Mouse (Mus musculus) adrenal gland, postnatal 14 days (tissue): ENCODE data around the gene Psip1. TPM values are rescaled to one million over a fixed set of nuclear protein-coding genes. Genes with fewer than 3 reads are reported as not detected.
"Not testable (repeated sequence)": the region's sequence is repeated elsewhere in the genome, so short reads cannot be mapped to it uniquely, and the experiment has no call there.

ENCODE experiments used
- DNase-seq: peaks from one replicate; pipeline ENCODE4 v3.0.0; 2021; ENCODE audit warnings: mixed read lengths
- total RNA-seq: library from RNA; stranded (reverse); gene quantifications from 2 replicates; pipeline ENCODE4 v1.2.3, GENCODE M21; 2021

Psip1 gene
- total RNA-seq, 1 experiment from 2014 or later = 61.0 TPM

DNA sequence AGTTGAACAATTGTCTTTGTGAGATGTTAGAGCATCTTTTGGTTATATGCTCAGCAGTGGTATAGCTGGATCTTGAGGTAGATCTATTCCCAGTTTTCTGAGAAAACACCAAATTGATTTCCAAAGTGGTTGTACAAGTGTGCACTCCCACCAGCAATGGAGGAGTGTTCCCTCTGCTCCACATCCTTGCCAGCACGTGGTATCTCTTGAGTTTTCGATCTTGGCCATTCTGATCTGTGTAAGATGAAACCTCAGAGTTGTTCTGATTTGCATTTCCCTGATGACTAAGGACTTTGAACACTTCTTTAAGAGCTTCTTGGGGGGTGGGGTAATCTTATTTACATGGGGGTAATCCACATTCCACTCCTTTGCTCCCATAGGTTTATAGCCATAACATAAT, 23.3 kb upstream of the Psip1 start:
- DNase-seq = no peak

GRCm38 (mm10) chr4:83501037-83501430, 14.8 kb upstream of the Psip1 start:
- DNase-seq = no peak

DNA sequence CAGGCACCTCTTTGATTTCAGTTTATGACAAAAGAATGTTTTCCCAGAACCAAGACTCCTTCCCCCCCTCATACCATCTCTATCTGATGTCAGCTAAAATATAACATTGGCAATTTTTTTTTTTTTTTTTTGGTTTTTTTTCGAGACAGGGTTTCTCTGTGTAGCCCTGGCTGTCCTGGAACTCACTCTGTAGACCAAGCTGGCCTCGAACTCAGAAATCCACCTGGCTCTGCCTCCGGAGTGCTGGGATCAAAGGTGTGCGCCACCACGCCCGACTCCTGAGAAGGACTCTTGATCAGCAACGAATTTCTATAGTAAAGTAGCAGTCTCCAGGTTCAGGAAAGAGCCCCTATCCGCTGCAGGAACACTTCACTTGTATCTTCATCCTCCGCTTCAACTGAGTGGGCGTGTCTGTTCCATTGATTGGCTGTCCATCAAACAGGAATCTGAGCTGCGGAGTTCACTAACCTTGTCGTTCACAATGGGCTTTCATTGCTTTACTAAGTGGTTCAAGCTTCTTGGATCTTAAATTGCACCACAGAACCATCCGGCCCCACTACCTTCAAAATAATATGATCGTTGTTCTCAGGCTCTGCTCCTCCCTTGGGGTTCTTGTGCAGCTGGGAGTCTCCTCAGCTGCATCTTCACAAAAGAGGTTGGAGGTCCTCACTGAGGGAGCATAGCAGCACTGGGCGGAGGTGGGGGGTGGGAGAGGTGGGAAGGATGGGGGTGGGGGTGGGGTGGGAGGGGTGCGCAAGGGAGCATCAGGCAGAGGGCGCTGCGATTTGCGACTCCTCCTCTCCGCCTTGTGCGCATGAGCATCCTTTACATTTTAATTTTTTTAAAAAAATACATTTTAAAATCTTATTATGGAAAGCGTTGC, 14.1 kb upstream of the Psip1 start:
- DNase-seq = no peak

- not testable (repeated sequence) for DNase-seq
These were observed 10.8 kb upstream of the Psip1 start for GRCm38 (mm10) chr4:83497013-83497412.

DNA sequence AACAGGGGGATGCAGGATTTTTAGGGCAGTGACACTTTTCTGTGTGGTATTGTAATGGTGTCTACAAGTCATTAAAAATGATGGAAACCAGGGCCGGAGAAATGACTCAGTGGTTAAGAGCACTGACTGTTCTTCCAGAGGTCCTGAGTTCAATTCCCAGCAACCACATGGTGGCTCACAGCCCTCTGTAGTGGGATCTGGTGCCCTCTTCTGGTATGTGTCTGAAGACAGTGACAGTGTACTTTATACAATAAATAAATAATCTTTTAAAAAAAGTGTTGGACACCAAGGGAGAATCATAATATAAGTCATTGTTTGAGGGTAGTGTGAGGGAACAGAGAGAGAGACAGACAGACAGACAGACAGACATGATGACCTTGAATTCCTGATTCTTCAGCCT, 6.9 kb upstream of the Psip1 start:
- no peak for DNase-seq

DNA sequence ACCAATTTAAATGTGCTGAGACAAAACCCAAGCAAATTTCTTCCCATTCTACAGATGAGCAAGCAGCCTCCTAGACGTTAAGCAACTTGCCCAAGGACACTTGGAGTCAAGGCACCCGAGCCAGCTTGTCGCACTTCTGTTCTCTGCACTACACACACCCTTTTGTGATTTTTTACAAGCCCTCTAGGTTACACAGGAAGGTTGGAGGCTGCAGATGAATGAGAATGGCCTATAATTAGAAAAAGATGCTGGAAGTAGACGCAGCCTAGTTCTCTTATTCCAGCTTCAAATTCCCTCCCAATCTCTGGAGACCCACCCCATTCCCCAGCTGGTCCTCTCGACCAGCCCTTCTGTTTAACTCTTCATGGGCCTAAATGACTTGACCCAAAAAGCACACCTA, 2.9 kb upstream of the Psip1 start:
- DNase-seq = no peak

DNA sequence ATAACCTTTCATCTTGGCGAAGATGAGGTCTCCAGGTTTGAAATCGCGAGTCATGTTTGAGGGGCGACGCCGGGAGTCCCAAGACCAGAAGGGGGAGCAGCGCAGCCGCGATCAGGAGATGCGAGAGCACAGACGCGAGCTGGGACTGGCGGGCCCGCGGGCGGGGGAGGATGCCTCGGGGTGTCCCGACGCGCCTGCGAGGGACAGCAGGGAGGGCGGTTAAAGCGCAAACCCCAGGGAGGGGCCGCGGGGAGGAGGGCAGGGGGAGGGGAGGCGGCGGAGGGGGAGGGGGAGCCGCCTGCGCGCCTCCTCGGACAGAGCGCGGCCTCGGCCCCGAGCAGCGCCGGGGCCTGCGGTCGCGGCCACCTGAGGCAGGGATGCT, 533 bp downstream of the Psip1 start:
- DNase-seq = peak; percentile 93

DNA sequence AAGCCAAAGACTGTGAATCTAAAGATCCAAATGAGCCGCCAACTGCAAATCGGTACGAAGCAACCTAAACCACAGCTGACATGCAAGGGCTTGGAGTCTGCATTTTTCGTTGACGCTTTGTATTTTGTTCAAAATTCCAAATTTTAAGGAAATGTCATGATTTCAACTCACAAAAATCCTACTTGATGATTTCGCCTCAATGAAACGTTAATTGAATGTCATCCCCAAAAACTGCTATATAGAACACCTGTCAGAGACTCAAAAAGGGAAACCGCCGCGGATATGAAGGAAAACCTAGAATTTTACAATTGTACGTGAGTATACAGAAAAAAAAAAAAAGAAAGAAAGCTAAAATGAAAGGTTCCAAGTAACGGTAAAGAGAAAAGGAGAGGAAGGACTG, 1.0 kb downstream of the Psip1 start:
- no peak for DNase-seq

DNA sequence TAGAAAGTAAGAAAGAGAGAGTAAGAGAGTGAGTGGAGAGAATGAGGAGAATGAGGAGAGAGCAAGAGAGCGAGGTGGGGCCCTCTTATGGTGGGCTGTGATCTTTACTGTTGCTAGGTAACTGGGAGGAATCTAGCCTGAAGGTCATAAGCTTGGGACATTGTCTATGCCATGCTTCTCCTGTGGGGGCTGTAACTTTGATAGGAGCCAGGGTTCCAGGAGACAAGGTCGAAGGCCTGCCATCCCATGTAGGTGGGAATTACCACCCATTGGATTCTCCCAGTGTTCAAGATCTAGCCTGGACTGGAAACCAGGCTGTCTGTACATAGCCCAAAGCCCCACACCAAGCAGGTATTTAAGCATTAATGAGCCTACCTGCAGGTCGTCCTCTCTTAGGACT, 18.1 kb downstream of the Psip1 start:
- DNase-seq = no peak

- no peak for DNase-seq
These were observed 18.6 kb downstream of the Psip1 start for GRCm38 (mm10) chr4:83467615-83468014.

- DNase-seq = no peak
These were observed 21.4 kb downstream of the Psip1 start for GRCm38 (mm10) chr4:83464827-83465226.

GRCm38 (mm10) chr4:83460106-83460505, 26.2 kb downstream of the Psip1 start:
- no peak for DNase-seq

GRCm38 (mm10) chr4:83450785-83451184, 35.5 kb downstream of the Psip1 start:
- no peak for DNase-seq

DNA sequence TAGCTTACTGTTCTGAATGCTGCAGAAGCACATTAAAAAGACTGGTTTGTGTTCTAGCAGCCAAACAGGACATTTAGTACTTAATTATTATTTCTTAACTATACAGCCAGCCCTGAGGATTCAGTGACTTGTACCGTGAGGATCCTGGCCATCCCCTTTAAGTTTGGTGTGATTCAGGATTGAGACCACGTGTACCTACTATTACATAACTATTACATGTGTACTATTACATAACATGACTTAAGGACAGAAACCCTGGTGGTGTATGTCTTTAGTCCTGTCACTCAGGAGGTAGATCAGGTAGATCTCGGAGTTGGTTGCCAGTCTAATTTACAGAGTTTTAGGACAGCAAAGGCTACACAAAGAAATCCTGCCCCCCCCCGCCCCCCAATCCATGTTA, 45.2 kb downstream of the Psip1 start:
- no peak for DNase-seq

DNA sequence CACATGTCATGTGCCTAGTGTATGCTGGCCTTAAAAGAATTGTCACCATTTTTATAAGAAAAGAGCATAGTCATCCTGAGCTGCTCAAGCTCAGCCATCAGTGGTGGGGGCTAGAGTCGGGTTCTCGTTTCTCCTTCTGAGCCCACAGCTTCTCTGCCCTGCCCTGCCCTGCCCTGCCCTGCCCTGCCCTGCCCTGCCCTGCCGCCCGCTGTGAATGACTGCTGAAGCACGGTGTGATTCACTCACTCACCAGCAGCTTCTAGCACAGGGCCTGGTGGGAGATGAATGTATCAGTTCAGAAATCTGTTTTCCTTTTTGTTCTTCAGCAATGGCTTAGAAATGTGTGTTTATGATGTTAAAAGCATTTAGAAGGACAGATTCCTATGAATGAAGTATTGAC, 47.2 kb downstream of the Psip1 start:
- no peak for DNase-seq

GRCm38 (mm10) chr4:83438116-83438515, 48.1 kb downstream of the Psip1 start:
- DNase-seq = no peak

DNA sequence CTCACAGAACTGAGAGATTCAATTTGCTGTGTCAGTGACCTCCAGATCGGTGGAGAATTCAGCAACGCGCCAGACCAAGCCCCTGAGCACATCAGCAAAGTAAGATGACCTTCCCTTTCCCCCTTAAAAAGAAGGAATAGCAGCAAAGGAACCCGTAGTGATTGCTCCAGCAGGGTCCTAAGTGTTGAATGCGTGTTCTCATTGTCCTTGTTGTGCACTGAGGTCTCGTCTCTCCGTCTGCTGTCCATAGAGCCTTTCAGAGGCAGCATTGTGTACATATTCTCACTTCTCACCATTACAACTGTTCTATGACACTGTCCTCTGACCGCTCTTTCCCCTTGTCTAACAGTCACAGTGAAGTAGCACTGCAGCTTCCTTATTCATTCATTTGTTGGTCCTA, 49.9 kb downstream of the Psip1 start:
- no peak for DNase-seq

DNA sequence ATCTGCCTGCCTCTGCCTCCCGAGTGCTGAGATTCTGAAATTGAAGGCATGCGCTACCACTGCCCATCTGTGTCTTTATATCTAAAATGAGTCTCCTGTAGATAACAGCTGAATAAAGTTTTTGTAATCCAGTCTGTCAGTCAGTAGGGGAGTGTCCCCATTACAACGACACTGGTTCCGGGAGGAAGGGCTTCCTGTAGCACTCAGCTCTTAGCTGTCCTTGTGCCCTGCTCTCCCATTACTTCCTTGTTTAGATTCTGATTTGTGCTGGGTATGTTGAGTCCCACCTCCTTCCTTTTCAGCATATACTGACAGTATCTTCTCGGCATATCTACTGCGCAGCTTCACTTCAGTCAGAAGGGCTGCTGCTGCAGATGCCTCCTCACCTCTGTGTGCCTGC, 53.4 kb downstream of the Psip1 start:
- no peak for DNase-seq

DNA sequence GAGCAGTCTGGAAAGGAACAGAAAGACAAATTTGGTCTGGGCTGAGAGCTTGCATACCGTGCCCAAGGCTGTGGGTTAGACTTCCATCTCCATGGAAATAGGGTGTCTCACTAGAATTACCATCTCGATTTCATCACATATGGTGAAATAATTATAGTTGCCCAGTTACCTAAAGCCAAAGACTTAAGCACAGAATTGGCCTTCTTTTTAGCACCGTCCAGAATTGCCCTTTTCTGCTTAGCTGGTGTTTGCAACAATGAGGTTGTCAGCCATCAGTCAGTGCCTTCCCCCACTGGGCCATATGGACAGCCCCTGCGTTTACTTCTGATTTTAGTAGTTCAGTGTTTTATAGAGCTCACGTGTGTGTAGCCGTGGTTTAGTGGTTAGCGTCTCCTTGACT, 54.3 kb downstream of the Psip1 start:
- DNase-seq = no peak

DNA sequence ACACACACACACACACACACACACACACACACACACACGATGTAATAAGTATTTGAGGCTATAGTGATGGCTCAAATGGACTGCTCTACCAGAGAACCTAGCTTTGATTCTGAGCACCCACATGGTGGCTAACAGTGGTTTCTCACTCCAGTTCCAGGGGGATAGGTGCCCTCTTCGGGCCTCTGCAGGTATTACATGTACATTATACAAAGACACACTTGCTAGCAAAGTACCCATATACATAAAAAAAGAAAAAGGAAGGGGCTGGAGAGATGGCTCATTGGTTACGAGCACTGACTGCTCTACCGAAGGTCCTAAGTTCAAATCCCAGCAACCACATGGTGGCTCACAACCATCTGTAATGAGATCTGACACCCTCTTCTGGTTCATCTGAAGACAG, 57.4 kb downstream of the Psip1 start:
- no peak for DNase-seq

- DNase-seq = no peak
These were observed 58.6 kb downstream of the Psip1 start for GRCm38 (mm10) chr4:83427696-83428095.

- DNase-seq = no peak
These were observed 59.1 kb downstream of the Psip1 start for GRCm38 (mm10) chr4:83427141-83427540.

DNA sequence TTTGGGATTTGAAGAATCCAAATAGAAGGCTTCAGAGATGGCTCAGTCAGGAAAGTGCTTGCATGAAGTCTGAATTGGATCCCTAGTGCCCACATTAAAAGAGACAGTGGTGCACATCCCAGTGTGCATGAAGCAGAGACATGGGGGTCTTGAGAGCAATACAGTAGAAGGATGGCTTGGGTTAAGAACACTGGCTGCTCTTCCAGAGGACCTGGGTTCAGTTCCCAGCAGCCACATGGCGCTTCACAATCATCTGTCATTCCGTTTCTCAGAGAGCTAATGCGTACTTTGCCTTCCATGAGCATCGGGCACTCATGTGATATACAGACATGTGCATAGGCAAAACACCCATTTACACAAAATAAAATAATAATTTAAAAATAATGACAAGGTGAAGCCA, 61.1 kb downstream of the Psip1 start:
- DNase-seq = no peak

GRCm38 (mm10) chr4:83423641-83424040, 62.6 kb downstream of the Psip1 start:
- no peak for DNase-seq

GRCm38 (mm10) chr4:83418781-83419180, 67.5 kb downstream of the Psip1 start:
- DNase-seq = no peak
